Mouse (Mus musculus) gastrocnemius, postnatal 4 days (tissue): ENCODE measurements at regions not wholly inside any gene's neighbourhood (a gene's known extent, or its start where the extent isn't known, plus 50 kb on each side); places are given as distances from the start of the nearest gene placed in this dataset.

Source experiments
- DNase-seq, 2 experiments: peaks; one replicate each; pipeline ENCODE4 v3.0.0; 2021 to 2022; ENCODE audit warnings: low spot score in 2 of 2, mixed read lengths in 2 of 2

DNA sequence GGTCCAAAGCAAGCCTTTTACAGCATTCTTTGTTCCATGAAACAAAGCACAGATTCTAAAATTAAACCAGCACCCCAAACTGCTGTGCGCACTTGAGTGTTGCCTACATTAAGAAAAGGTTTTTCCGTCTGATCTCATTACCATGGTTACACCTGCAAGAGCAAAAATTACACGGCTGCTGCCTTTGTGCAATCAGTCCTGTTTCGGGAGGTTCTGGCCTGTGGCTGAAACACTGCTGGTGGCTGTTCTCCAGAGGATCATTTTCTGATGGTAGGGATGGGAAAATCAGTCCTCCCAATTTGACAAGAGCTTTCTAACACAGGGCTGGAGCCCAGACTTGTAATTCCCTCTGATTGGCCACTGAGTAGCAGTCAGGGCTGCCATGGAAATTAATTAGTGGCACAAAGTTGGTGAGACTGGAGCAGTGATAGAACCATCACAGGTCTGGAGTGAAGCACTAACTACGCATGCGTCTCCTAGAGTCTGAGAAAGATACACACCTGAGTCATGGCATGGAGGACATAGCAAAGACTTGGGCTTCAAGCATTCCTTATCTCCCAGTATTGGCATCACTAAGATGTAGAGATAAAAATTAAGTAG is 114.8 kb upstream of the Fam49a start:
- no peak for DNase-seq

DNA sequence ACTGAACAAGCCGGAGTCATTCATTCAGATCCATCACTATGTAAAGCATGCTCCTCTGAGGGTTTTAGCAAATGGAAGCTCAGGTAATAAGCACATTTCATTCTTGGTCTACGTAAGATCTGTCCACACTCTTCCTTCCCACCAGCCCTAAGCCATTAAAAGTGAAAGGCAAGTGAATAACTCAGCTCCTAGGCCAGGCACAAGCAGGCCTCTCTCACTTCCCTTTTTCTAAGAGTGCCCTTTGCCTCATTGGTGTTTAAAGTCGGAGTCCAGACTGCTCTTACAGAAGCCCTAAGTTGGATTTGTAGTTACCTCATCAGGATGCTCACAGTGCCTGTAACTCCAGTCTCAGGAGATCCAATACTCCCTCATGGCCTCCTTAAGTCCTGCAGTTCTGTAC is 114.1 kb upstream of the Fam49a start:
- no peak for DNase-seq

DNA sequence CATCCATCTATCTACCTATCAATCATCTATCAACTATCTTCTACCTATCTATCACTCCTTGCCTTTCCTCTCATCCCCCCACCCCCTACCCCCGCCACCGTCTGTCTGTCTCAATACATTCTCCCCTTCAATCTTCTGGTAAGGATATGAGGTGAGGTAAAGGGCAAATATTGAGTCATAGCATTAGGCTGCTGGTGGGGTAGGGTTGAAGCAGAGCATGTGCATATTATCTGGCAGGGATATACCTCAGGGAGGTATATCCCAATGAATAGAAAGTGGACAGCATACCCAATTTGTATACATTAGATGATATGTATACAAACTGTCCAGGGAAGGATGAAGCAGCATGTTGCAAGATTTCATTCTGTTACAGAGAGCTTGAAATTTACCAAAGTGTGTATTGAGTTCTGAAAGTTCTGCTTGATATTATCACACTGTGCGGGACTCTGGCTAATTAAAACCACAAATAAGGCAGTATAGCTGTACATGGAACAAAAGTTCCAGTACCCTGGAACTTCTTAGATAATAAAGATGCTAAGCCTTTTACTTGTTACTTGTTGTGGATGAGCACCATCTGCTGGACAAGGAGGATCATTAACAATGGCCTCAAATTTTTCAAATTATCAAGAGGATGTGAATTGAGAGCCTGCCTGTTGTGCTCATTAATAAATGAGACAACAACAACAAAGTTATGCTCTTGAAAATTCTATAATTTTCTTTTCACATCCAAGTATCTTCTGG is 113.1 kb upstream of the Fam49a start:
- no peak for DNase-seq

DNA sequence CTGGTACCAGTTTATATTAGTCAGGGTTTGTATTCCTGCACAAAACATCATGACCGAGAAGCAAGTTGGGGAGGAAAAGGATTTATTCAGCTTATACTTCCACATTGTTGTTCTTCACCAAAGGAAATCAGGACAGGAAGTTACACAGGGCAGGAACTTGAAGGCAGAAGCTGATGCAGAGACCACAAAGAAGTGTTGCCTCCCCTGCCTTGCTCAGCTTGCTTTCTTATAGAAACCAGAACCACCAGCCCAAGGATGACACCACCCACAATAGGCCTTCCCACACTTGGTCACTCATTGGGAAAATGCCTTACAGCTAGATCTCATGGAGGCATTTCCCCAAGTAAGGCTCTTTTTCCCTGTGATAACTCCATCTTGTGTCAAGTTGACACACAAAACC is 97.5 kb upstream of the Fam49a start:
- no peak for DNase-seq

DNA sequence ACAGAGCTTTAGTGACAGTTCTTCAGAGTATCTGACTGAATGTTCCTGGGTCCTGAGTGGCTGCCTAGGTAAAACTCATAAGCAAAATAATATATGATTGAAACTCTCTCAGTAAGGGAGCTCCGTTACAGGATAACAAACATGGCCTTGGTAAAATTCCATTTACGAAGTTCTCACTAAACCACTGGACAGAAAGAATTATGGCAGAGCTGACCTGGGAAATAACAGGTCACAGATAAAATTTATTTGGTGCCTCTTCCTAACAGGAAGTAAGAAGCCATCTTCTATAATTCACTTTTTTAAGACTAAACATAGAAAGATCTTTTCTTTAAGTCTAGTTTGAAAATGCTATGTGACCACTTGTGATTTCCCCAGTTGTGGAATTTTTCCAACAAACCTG is 91.4 kb upstream of the Fam49a start:
- DNase-seq = no peak

DNA sequence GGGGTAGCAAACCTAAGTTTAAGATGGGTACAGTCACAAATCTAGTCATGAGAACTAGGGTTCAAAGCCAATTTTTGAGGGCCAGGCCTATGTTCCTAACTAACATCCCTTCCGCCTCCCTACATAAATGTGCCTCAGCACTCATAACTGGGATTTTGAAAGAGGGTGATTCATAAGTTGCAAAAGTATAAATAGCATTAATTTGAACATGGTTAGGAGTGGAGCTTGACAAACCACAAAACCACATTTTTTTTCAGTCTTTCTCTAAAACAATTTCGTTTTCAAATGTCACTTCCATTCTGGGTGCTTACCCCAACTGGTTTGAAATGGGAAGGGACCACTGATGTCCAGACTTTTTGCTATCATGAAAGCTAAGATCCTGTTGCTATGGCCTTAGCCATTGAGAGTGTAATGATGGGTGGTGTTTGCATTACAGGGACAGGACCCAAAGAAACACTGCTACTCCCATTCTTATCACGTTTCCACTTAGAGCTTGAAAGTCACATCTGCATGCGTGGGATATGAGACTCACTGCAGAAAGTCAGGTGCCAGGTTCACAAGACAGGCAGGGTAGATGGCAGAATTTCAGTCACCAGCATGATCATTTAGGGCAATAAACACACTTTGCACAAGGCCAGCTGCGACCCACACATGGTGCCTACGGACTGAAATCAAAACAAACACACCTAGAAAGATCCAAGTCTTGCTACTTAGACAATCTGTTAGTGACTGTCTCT is 89.7 kb upstream of the Fam49a start:
- no peak for DNase-seq

DNA sequence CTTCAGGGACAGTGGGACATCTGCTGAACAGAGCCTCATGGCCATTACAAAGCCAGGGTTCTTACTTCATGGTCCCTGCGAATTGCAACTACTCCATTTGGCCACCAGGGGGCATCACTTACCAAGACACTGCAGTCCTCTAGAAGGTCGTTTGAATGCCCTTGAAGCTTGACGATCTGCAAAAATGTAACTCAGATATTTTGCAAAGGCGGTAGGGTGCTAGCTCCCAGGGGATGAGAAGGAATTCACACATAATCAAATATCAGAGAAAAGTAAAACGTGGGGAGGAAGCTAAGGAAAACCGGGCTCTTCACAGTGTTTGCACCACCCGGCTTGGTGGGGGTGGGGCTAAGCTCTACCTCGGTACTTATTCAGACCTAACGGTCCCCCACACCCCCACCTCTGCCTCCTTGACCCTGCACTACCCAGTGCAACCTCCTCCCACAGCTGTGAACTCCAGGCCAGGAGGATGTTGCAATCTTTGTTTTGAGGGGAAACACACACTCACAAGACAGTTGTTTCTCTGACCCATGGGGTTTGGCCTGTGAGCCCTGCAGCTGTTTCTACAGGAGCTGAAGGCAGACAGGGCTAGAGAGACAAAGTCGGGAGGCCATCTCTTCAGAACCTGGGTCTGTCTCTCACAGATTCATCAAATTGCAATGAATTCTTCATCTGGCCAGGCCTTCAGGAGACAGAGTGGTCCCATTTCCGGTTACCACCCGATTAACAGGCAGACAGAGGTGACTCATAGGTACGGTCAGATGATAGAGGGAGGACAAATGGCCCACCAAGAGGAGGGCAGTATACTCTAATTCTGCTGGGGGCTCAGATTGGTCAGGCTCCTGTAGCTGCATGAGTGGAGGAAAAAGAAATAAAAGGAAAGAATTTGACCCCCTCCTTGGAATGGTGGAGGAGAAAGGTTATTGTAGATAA is 85.3 kb upstream of the Fam49a start:
- peak; percentile 54 to 69 for DNase-seq

DNA sequence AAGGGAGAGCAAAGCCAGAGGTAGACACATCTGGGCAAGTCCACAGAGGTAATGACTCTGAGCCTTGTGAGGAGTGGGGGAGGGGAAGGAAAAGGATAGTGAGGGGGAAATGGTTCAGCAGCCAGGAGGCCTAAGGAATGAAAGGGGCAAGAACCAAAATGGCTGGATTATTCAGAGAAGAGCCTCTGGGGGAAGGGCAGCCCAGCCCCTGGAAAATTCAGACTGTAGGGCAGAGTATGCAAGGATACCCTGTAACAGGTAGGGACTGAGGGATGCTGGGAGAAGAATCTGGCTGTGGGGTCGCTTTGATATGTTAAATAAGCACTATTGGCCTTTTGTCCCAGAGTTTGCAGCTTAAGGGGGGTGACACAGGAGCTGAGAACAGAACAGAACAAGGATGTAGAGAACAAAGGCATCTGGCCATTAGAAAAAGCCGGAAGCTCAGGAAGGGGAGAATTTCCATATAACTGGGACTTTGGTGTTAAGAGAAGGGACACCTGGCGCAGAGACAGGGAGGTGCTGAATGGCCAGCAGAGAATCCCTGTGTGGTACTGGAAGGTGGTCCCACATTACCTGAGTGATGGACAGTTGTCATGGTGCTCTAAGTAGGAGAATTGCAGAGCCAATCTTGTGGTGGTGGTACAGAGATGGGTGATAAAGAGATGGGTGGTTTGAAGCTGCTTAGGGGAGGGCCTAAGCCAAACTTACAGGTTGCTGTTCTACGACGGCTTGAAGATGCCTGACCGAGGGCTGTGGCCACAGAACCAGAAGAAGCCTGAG is 84.5 kb upstream of the Fam49a start:
- DNase-seq = no peak

DNA sequence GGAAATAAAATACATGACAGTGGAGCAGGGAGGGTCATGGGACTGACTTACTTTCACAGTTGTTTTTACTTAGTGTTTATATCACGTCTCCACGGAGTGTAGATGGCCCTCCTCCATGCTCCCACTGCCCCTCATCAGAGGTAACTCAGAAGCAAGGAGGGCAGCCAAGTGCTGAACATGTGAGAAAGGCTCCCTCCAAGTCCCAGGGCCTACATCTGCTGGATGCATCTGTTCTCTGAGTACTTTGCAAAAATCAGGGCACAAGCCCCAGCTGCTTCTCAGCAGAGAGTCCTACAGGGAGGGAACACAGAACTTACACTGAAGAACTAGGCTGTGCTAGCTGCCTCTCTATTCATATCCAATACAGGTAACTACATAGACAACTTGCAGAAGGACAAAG is 83.5 kb upstream of the Fam49a start:
- peak in 1 of 2 experiments; percentile 52 for DNase-seq

DNA sequence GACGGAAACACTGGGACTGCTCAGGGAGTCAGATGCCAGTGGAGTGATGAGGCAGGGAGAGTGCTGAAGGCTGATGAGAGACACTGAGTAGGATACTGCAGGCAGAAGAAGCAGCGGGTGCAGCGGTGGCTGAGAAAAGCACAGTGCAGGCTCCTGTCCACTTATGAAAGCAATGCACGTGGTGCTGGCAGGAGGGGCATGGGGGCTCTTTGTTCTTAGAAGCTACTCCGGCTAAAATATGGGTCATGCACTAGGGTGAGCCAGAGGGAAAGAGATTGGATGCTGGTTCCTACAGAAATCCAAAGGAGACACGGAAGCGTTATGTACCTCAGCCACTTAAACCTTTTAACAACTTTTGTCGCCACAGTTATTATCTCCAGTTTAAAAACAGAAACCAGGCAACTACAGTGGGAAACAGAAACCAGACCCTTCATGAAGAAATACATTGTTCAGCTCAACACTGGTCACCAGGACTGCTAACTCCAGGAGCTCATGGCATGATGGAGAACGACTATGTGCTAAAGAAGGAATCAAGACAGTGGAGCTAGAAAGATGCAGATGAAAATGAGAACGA is 82.6 kb upstream of the Fam49a start:
- no peak for DNase-seq

DNA sequence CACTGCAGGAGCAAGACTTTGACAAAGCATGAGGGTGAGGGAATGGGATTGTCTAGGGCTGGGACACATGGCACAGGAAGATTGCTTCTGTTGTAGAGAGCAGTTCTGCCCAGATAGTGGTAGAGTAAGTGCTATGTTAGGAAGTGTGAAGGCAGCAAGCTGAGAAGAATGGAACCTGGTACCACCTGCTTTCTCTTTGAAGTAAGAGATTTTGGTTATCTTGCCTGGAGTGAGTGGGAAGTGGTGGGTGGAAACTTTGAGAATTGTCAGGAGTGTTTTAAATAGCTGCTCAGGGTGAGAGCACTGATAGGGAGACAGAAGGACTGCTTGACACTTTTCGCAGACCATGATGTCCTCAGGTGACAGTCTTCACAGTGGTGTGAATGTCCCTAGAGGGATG is 81.0 kb upstream of the Fam49a start:
- DNase-seq = no peak

DNA sequence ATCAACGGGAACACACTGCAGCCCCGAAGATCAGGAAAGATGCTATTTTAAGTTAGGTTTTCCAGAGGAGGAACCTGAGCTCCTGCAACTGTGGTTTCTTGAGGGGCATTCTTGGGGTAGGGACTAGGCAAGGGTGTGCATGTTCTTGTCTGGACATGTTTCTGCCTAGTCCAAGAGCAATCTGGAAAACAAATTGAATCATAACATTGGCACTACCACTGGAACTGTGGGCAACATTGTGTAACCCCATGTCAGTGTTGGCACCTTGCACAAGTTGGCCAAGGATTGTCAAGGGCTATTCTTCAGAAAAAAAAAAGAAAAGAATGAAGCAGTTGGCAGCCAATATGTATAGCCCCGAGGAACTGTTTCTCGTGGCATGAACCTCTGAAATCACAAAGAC is 80.3 kb upstream of the Fam49a start:
- DNase-seq = no peak

DNA sequence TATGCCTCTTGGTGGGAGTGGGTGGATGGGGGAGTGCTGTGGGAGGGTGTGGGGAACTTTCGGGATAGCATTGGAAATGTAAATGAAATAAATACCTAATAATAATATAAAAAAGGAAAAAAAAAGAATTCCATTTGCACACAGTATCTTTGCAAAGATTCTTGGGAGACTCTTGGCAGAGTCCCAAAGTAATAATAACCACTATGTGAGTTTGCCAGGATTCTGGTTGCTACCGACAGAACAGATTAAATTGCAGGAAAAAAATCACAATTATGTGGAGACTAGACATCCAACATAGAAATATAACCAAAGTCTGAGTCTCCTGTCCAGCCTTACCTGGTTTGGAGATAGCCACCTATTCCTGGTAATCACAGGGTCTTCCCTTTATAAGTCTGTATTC is 75.6 kb upstream of the Fam49a start:
- DNase-seq = no peak

DNA sequence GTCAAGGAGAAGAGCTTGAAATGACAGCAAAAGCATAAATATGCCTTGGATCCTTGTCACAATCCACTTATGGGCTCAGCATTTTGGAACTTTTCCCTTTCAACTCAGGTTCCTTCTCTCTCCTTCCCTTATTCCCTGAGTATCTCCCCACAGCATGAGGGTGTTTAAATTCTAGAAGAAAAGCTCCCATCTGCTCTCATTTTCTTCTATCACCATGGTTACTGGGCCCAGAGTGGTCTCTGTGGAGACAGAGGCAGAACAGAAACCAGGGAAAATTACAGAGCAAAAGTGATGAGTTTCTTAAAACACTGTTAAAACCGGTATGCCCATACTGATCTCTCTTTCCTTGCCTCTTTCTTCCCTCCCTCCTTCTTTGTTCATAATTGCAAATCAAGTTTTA is 66.9 kb upstream of the Fam49a start:
- no peak for DNase-seq

DNA sequence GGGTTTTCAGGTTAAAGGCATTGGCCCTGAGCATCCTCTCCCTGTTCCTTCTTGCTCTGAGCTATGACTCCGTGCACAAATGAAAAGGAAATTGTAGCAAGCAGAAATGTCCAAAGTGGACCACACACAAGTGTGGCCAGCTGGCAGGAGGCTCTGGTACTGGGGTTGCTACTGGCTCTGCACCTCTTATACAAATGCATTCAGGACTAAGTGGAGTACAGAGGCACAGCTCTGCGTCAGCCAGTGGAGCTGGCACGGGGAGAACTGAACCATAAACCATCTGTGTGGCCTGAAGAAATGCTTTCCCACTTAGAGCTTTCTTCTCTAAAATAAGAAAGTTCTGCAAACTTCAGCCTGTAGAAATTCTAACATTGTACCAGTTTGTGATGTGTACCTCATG is 65.3 kb upstream of the Fam49a start:
- peak in 1 of 2 experiments; percentile 14 for DNase-seq

DNA sequence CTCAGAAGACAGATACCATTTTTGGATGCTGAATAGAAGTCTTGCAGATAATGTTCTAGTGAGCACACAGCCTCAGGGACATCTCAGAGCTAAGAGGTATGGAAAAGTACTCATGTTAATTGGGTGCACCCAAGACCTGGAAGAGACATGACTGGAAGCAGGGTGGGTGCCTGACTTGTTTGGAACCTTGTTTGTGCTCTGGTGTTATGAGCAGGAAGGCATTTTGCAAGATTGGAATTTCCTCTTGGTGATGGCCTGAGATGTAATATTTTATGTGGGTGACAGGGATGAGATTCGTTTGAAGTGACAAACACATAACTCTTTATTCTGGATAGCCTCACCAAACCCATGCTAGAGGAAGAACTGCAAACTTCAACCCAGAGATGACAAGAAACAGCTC is 53.7 kb upstream of the Fam49a start:
- no peak for DNase-seq
